Mouse (Mus musculus) liver, embryonic 14 days (tissue): ENCODE data around the gene Jkamp. TPM values are rescaled to one million over a fixed set of nuclear protein-coding genes. Genes with fewer than 3 reads are reported as not detected.

Experiments used
- polyA plus RNA-seq: library from polyadenylated mRNA; depleted of rRNA; stranded (reverse); fragments of >200 nt; gene quantifications from 2 replicates; pipeline ENCODE4 v1.2.3, GENCODE M21; 2012; rRNA removed

Gene Jkamp
- 8.9 and 11.9 TPM in 2 replicates for polyA plus RNA-seq

GRCm38 (mm10) chr12:72085329-72086165 lies at the start of gene Jkamp, which contains the start of gene L3hypdh:
Gene Jkamp, plus strand, starts transcription at chr12:72085589.
Gene L3hypdh, minus strand, starts transcription at chr12:72085439.

GRCm38 (mm10) chr12:72070327-72071269 lies 14.8 kb upstream of the Jkamp start, which contains the start of gene Gpr135:
Gene Gpr135, minus strand, starts transcription at chr12:72071125.

Other genes starting within 250 kb of the Jkamp start
- 0.48 and 0.58 TPM in 2 replicates for gene Gpr135, start 14.5 kb upstream of the Jkamp start, polyA plus RNA-seq
- gene L3hypdh, start 150 bp upstream of the Jkamp start, polyA plus RNA-seq = 4.6 and 5.4 TPM in 2 replicates
- gene Ccdc175, start 99.4 kb downstream of the Jkamp start, polyA plus RNA-seq = not detected in 2 replicates